Mouse (Mus musculus) left cerebral cortex, postnatal 36 days (tissue): ENCODE measurements around the gene Lrrfip2. TPM values are rescaled to one million over a fixed set of nuclear protein-coding genes. Genes with fewer than 3 reads are reported as not detected.
A peak's percentile ranks its signal among the peaks of the same experiment; 100 is the strongest.

ENCODE experiments used
- DNase-seq, 2 experiments: peaks; one replicate each; pipeline ENCODE4 v3.0.0; 2021 to 2022; ENCODE audit warnings: low spot score in 2 of 2, mixed read lengths in 1 of 2
- intact Hi-C: fragments of 180-260 bp; cut with DNase I; formaldehyde crosslinking; loops from one replicate; pipeline ENCODE4 v1.15.1; 2025
- total RNA-seq, 2 experiments: library from RNA; stranded (reverse); gene quantifications; 2 replicates each; pipeline ENCODE4 v1.2.3; 2021

Gene Lrrfip2
- total RNA-seq, 2 experiments from 2014 or later, result 37.1 to 47.9 TPM

- DNase-seq, result no peak
- intact Hi-C loops, result no loop called here
These were observed 35.0 kb downstream of the Lrrfip2 start for GRCm38 (mm10) chr9:111152314-111152897.

GRCm38 (mm10) chr9:111153026-111153425 is 35.6 kb downstream of the Lrrfip2 start:
- DNase-seq, result no peak
- intact Hi-C loops, result no loop called here

GRCm38 (mm10) chr9:111155764-111156458 is 38.5 kb downstream of the Lrrfip2 start:
- intact Hi-C loops, result no loop called here
- no peak for DNase-seq

- intact Hi-C loops, result no loop called here
- DNase-seq, result peak; percentile 23 to 33
These were observed 42.2 kb downstream of the Lrrfip2 start for GRCm38 (mm10) chr9:111159562-111159961.

GRCm38 (mm10) chr9:111161213-111161612 is 43.8 kb downstream of the Lrrfip2 start:
- intact Hi-C loops, result no loop called here
- DNase-seq, result no peak

GRCm38 (mm10) chr9:111166612-111167011 is 49.2 kb downstream of the Lrrfip2 start:
- no peak for DNase-seq
- intact Hi-C loops, result no loop called here

- no peak for DNase-seq
- intact Hi-C loops, result no loop called here
These were observed 53.0 kb downstream of the Lrrfip2 start for GRCm38 (mm10) chr9:111170430-111170829.

GRCm38 (mm10) chr9:111174071-111174470 is 56.7 kb downstream of the Lrrfip2 start:
- intact Hi-C loops, result no loop called here
- no peak for DNase-seq

- intact Hi-C loops, result no loop called here
- DNase-seq, result no peak
These were observed 61.6 kb downstream of the Lrrfip2 start for GRCm38 (mm10) chr9:111178971-111179370.

GRCm38 (mm10) chr9:111182176-111182575 is 64.8 kb downstream of the Lrrfip2 start:
- intact Hi-C loops, result no loop called here
- DNase-seq, result no peak

- intact Hi-C loops, result no loop called here
- DNase-seq, result no peak
These were observed 67.5 kb downstream of the Lrrfip2 start for GRCm38 (mm10) chr9:111184929-111185328.

GRCm38 (mm10) chr9:111186861-111187260 is 69.5 kb downstream of the Lrrfip2 start:
- intact Hi-C loops, result no loop called here
- DNase-seq, result no peak

- intact Hi-C loops, result no loop called here
- no peak for DNase-seq
These were observed 71.3 kb downstream of the Lrrfip2 start for GRCm38 (mm10) chr9:111188731-111189130.

- no peak for DNase-seq
- intact Hi-C loops, result no loop called here
These were observed 75.8 kb downstream of the Lrrfip2 start for GRCm38 (mm10) chr9:111193211-111193610.

- intact Hi-C loops, result no loop called here
- no peak for DNase-seq
These were observed 79.7 kb downstream of the Lrrfip2 start for GRCm38 (mm10) chr9:111197116-111197515.

- intact Hi-C loops, result no loop called here
- no peak for DNase-seq
These were observed 80.3 kb downstream of the Lrrfip2 start for GRCm38 (mm10) chr9:111197712-111198111.

GRCm38 (mm10) chr9:111198332-111198731 is 80.9 kb downstream of the Lrrfip2 start:
- intact Hi-C loops, result no loop called here
- no peak for DNase-seq

GRCm38 (mm10) chr9:111200208-111200607 is 82.8 kb downstream of the Lrrfip2 start:
- intact Hi-C loops, result no loop called here
- DNase-seq, result no peak

- intact Hi-C loops, result loop anchor here (5.0 kb wide), 1 partner anchor 87 kb away; the partner anchor contains the start of gene Lrrfip2
- peak; percentile 48 to 55 for DNase-seq
These were observed 87.4 kb downstream of the Lrrfip2 start for GRCm38 (mm10) chr9:111204601-111205375.

- intact Hi-C loops, result loop anchor here (5.0 kb wide), 1 partner anchor 90 kb away; the partner anchor contains the start of gene Lrrfip2
- no peak for DNase-seq
These were observed 90.3 kb downstream of the Lrrfip2 start for GRCm38 (mm10) chr9:111207683-111208082.
